Mouse (Mus musculus) heart, adult 2 months (tissue): ENCODE data around the gene Insig1.

Experiments
- CTCF ChIP-seq: fragments of 200-600 bp; IDR thresholded peaks from 2 replicates; pipeline ENCODE4 v1.8.1; 2022; ENCODE audit warnings: antibody characterized with exemption, mild to moderate bottlenecking, moderate library complexity
- POLR2A ChIP-seq: fragments of 200-500 bp; IDR thresholded peaks from 2 replicates; pipeline ENCODE4 v1.6.1; 2011; ENCODE audit warnings: mild to moderate bottlenecking, low read depth, low read length, control low read depth; ENCODE audit not compliant: insufficient read depth

DNA sequence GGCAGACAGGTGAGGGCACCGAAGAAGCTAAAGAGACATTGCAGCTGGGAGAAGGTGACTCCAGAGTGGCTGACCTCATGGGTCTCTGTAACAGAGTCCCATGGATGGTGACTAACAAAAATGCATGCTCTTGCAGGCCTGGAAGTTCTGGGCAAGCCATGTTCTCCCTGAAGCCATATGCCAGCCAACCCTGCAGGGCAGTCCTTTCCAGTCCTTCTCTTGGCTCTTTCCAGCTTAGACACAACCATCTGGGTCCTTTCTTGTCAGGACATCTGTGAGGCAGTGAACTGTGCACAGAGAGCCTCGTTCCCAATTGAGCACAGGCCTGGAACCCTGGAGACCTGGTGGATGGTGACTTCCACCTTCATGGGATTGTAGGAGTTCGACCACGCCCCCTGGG, 35.8 kb downstream of the Insig1 start:
- no peak for TF ChIP-seq CTCF
- no peak for TF ChIP-seq POLR2A
